Mouse (Mus musculus) neutrophil, adult 65 days (primary cell): ENCODE measurements around the gene Sgcd. TPM values are rescaled to one million over a fixed set of nuclear protein-coding genes. Genes with fewer than 3 reads are reported as not detected.

Source experiments
- total RNA-seq: library from RNA; stranded (reverse); gene quantifications from 2 replicates; pipeline ENCODE4 v1.2.4, GENCODE M21; 2023

The Sgcd gene
- not detected in 2 replicates for total RNA-seq

DNA sequence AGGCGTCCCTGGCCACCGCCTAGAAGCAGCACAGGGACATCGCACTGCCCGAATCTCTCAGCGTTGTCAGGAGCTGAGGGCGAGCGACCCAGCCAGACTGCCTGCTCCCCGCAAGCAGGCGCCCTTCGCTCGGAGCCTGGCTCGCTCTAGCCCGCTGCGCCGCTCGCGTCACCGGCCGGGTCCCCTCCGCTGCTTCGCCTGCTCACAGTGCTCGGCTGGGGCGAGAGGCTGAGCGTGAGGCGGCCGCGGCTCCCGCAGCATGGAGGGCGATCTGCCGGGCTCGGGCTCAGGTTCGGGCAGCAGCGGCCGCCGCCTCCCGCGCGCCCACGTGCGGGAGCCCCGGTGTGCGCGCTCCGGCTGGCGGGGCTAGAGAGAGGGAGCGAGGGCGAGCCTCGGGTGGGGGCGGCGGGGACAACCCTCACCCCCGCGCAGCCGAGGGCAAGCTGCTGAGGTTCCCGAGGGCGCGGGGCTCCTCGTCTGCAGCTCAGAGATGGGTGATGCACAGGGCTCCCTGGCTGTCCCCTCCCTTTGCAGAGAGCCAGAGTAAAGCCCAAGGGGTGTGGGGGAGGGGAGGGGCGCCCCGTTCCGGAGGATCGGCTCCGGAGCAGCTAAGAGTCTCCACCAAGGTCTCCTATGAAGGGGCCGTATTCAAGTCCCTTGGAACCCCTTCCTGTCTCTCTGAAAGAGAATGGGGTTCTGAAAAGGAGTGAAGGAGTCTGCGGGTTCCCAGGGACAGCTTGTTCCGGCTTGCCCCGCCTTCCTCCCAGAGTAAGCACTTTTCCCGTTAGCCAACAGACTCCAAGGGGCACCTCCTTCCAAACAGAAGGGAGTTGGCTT, at the start of gene Sgcd:
Gene Sgcd (minus strand): TSS at position 273 of the 837 bp plus-strand sequence.

